Mouse (Mus musculus) thymus, postnatal 4 days (tissue): Measurements from ENCODE around the gene Cpsf6.

Experiments
- DNase-seq: peaks from one replicate; pipeline ENCODE4 v3.0.0; 2021

Gene Cpsf6

DNA sequence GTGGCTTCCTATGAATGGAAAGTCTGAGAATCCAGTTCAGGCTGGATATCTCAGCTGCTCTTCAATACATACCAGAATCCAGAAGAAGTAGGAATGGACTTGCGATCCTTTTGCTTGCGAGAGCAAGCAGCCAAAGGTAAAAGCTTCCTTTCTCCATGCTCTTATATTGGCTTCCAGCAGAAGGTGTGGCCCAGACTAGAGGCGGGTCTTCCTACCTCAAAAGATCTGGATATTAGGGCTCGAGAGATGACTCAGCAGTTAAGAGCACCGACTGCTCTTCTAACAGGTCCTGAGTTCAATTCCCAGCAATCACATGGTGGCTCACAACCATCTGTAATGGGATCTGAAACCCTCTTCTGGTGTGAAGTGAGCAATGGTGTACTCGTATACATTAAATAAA, at the start of gene Cpsf6:
Gene Cpsf6, minus strand, starts transcription at position 108 of the 400 bp plus-strand sequence.
- DNase-seq: no peak

GRCm38 (mm10) chr10:117426615-117426969, 46.8 kb upstream of the Cpsf6 start:
- DNase-seq: no peak

DNA sequence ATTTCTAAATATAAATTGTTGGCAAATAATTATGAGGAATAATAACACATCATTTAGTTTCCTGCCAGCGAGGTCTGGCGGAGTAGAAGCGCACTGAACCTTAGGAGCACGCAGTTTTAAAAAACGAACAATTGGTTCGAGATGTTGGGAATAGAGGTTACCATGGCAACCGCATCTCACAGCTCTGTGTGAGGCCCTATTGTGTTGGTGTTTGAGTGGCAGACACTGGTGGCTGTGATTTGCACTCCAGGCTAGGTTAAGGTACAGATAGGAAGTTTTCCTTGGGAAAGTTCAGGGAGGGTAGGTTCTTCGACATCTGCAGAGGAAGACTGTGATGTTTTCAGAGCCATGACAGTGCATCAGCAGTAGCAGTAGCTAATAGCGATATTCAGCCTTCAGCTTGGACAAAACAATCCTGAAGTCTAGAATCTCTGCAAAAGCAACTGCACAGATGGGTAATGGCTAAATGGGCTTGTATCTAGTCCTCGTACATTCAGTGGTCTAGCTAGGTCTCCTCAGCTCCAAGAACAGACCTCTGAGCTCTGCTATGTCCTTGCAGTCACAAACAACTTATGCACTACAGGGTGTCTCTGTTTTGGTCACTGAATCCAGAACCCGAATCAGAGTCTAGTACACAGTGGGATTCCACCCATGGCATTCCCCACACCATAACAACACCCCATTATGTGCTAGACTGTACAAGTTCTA, 46.2 kb upstream of the Cpsf6 start:
- DNase-seq: no peak

DNA sequence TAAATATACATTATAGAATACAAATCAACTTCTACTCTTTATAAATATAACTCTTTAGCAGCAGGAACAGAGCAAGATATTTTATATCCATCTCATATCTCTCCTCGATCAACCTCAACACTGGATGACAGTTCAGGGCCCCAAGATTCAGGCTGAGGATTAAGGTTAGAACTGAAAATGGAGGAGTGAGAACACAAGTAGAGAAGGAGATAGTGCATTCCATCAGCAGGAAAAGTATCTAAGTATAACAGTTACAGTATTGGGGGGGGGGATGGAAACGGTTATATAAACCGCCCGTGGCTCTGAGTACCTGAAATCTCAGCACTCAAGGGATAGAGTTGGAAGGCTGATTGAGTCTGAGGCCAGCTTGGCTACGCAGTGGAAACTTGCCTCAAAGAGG, 45.2 kb upstream of the Cpsf6 start:
- DNase-seq: no peak

- DNase-seq: no peak
Observed at GRCm38 (mm10) chr10:117424146-117424905, 44.5 kb upstream of the Cpsf6 start.

DNA sequence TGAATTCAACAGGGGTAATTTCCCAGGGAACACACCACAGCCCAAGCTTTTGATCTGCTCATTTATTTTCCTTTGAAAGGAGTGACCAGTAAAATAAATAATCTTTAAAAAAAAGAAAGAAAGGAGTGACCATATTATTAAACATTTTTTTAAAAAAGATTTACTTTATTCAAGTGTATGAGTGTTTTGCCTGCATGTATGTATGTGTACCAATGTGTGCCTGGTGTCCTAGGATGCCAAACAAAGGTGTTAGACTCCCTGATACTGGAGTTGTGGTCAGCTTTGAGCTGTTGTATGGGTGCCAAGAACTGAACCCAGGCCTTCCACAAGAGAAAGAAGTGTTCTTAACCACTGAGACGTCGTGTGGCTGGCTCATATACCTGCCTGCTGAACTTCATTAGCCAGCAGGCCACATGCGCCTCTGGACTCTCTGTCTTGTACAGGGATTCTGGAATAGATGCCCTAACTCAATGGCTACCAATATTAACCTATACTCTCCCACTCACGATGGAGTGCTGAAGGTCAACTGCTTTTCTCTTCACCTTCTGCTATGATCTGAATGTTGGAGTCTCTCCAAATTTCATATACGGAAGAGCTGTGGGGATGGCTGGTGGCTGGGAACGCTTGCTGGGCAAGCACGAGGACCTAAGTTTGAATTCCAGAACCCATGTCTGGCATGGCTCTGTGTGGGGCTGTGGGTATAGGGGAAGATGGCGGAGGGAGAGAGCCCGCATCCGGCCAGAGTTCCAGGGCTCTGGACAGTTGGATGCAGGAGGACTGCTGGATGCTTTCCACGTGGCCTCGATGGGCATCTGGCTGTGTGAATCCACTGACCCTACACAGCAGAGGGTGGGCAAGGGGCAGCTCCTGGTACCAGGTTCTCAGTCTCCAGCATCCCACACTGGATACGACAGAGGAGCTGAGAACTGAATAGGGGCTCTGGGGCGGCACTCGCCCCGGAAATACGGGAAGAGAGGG, 43.5 kb upstream of the Cpsf6 start:
- no peak for DNase-seq

- DNase-seq: no peak
Observed at GRCm38 (mm10) chr10:117422174-117422808, 42.5 kb upstream of the Cpsf6 start.

DNA sequence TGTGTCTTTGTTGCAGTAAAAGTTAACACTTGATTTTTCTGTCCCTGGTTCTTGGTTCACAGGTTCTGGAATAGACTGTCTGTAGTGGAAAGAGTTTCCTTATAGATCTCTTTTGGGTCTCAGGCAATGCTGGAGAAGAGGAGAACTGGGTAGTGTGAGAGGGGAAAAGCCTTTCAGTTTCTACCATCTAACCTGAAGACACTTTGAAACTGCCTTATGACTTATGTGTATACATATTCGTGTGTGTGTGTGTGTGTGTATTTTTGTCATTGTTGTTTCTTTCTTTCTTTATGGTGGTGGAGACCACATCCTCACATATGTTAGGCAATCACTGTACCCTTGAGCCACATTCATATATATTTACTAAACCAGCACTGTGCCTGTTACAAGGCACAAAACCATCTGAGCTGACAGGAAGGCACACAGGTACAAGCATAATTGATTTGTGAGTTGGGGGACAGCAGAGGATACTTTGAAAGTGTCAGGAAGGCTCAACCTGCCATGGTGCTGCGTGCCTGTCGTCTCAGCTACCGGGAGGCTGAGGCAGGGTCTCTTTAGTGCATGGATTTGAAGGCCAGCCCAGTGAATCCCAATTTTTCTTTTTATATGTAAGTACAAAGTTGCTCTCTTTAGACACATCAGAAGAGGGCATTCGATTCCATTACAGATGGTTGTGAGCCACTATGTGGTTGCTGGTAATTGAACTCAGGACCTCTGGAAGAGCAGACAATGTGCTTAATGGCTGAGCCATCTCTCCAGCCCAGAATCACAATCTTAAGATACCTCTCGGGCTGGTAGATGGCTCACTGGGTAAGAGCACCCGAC, 41.7 kb upstream of the Cpsf6 start:
- no peak for DNase-seq

DNA sequence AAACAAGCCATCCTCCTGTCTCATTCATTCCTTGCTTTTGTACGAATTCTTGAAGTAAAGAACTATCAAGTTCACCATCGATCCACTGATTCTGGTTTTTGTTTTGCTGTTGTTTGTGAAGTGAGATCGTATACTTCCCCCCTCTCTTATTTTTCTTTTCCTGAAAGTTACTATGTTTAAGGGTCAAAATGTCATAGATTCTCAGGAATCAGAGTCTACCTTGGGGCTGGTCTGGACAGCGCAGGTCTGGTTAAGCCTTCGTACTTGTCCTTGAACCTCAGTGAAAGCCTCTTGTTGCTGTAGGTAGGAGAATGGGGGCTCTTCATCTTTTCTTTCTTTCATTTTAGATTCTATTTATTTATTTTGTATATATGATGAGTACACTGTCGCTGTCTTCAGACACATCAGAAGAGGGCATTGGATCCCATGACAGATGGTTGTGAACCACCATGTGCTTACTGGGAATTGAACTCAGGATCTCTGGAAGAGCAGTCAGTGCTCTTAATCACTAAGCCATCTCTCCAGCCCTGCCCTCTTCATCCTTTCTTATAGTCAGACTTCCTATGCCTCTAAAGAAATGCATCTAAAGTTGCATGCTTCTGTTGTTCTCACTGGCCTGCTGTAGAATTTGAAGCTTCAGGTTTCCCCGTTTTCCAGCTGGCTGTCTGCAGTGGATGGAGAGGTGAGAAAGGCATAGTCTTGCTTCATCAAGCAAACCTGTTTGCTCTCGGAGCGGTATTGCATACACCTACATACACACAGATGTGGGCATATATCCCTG, 40.9 kb upstream of the Cpsf6 start:
- no peak for DNase-seq

- no peak for DNase-seq
Observed at GRCm38 (mm10) chr10:117419577-117420290, 39.9 kb upstream of the Cpsf6 start.

DNA sequence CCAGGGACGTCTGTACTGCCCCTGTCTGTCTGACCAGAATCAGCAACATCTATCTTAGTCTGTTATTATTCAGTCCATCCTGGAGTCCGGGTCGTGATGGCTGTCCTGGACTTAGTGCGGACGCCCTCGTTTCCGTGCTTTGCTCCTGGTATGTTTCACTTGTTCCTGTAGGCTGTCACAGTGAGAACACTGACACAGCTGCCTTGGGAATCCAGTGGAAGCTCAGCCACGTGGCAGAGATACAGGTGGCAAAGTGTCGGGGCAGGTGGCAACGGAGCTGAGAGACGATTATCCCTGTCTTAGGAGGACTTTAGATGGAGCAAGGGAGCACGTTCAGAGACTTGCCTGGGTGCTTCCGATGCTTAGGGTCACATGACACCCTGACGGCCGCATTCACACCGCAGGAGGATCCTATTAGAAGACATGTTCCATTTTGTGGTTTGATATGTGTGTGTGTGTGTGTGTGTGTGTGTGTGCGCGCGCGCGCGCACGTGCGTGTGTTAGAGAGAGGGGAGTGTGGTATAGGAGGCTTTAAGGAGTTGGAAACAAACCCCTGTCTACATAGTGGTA, 38.9 kb upstream of the Cpsf6 start:
- no peak for DNase-seq

GRCm38 (mm10) chr10:117417772-117418667, 38.2 kb upstream of the Cpsf6 start:
- DNase-seq: no peak

DNA sequence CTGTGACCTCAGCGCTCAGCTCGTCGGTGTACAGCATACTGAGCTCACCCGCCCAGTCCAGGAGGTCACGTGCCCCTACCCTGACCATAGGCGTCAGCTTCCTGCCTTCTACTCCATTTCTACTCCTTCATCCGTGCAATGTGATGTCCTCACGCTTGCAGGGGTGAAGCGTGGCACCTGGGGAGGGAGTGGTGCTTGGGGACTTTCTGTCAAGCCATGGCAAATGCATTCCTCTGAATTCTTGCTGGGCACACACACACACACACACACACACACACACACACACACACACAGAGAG, 37.6 kb upstream of the Cpsf6 start:
- DNase-seq: no peak

- DNase-seq: no peak
Observed at GRCm38 (mm10) chr10:117416636-117417469, 37.0 kb upstream of the Cpsf6 start.

DNA sequence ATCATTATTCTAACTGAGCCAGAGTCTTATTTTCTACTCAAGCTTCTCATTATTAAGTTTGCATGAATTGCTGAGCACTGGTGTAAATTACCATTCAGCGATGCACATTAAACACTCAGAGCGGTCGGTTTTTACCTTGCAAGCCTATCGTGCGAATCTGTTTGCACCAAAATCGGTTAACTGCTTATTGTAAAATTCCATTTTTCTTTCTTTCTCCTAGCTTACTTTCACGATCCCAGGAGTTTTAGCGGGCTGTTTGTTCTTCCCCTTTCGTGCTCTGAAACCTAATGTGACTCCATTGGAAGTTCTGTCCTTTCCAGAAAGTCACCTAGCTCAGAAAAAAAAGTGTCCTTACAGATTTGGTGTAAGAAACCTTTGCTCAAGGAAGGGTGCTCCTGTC, 36.3 kb upstream of the Cpsf6 start:
- no peak for DNase-seq

DNA sequence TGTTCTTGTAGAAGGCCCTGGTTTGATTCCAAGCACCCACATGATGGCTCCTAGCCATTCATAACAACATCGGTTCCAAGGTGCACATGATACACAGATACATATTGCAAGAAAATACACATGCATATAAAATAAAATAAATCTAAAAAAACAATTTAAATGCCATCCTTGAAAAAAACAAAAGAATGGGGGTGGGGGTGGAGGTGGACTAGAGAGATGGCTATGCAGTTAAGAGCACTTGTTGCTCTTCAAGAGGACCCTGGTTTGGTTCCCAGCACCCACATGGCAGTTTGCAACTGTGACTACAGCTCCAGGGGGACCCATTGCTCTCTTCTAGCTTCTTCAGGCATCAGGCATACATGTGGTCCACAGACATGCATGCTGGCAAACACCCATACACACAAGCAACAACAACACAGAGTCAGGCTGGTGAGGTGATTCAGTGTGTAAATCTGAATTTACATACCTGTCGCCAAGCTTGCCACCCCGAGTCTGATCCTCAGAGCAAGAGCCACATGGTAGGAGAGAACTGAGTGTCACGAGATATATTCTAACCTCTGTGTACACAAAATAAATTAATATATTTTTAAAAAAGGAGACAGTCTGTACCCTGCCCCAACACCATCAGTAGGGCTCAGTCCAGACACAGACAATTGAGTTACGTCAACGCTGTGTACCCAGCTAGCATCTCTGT, 35.7 kb upstream of the Cpsf6 start:
- no peak for DNase-seq

DNA sequence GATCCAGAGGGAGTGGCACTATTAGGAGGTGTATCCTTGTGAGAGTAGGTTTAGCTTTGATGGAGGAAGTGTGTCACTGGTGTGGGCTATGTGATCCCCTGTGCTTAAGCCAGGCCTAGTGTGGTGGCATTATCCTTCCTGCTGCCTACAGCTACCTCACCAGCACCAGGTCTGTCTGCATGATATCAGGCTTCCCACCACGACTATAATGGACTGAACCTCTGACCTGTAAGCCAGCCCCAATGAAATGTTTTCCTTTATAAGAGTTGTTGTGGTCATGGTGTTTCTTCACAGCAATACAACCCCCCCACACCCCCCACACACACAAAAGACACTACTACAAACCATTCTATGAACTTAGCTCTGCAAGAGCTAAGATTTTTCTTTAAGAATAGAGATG, 34.9 kb upstream of the Cpsf6 start:
- DNase-seq: no peak
